Mouse (Mus musculus) spleen, adult 2 months (tissue): ENCODE data around the gene Abhd12b.

ENCODE experiments used
- CTCF ChIP-seq: fragments of 200-500 bp; IDR thresholded peaks from 2 replicates; pipeline ENCODE4 v1.5.1; 2011; ENCODE audit warnings: mild to moderate bottlenecking, inconsistent platforms; ENCODE audit not compliant: insufficient read depth, insufficient read length, insufficient replicate concordance; ENCODE audit errors: extremely low read depth
- POLR2A ChIP-seq: fragments of 200-500 bp; IDR thresholded peaks from 2 replicates; pipeline ENCODE4 v1.6.1; 2011; ENCODE audit warnings: low read depth, low read length, inconsistent platforms

- TF ChIP-seq POLR2A (no peak), CTCF (no peak)
Observed at GRCm38 (mm10) chr12:70167950-70168349, 14.0 kb downstream of the Abhd12b start.
